Mouse (Mus musculus) cerebellum, adult 18-20 months (tissue): ENCODE results near the gene Olfr494.

Source experiments
- DNase-seq, 2 experiments: peaks; one replicate each; pipeline ENCODE4 v3.0.0; 2021

Olfr494 gene

DNA sequence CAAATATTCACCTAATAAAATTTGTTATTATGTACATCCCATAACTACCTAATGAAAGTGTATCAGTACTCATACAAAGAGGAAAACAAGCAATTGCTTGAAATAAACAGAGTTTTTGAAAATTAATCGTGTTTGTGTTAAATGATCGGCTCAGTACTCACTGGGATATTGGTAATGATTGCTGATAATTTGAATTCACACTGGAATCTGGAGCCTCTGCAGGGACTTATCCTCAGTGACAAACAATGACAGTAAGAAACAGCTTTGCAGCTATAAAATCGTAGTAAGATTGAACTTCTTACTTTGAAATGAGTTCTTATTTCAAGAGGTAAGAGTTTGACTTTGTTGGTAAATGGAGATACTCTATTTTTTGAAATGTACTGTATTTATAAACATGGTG is at the start of gene Olfr494:
TSS of gene Olfr494 (plus strand) at position 301 of the 400 bp plus-strand sequence.
- no peak for DNase-seq

DNA sequence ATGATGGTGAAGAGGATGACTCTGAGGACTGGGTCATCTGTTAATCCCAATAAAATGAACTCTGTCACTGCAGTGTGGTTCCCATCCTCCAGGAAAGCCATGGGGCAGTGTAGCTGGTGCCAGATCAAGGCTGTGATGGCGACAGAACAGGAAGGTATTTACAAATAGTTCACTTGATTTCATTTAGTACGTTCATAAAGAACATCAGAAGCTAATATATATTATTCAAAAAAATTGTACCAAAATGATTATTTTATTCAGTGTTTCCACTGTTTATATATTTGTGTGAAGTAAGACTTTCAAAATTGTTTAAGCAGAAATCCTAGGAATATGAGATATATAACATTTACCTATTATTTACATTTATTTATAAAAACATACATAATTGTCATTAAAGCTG is 41.6 kb upstream of the Olfr494 start, which contains the start of gene Olfr492:
TSS of gene Olfr492 (minus strand) at position 101 of the 400 bp plus-strand sequence.
- no peak for DNase-seq

DNA sequence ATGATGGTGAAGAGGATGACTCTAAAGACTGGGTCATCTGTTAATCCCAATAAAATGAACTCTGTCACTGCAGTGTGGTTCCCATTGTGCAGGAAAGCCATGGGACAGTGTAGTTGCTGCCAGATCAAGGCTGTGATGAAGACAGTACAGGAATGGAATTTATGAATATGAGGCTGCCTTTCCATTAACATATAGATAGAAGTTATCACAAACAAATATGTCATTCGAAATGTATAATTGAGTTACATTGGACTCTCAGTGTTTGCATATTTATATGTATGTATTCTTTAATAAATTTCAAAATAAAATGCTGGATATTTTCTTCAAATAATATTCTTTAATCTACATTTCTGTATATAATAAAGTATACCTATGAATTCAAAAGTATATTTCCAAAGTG is 18.3 kb upstream of the Olfr494 start, which contains the start of gene Olfr493:
TSS of gene Olfr493 (minus strand) at position 101 of the 400 bp plus-strand sequence.
- DNase-seq: no peak

DNA sequence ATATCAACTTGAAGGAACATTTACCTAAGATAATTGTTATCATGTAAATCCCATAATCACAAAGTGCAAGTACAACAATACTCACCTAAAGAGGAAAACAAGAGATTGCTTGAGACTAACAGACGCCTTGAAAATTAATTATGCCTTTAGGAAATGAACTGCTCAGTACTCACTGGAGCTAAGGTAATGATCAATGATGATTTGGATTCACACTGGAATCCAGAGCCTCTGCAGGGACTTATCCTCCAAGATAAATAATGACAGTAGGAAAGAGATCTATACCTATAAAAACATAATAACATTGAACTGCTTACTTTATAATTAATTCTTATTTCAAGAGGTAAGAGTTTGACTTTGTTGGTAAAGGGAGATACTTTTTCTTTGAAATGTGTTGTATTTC is 27.7 kb downstream of the Olfr494 start, which contains the start of gene Olfr495:
TSS of gene Olfr495 (plus strand) at position 301 of the 400 bp plus-strand sequence.
- no peak for DNase-seq
